In genomic region chr8:79096970-79097369, GRCm38 (mm10) we compare ENCODE assay signal across 20 mouse cellular contexts.
A peak's percentile ranks its signal among the peaks of the same experiment; 100 is the strongest.
DNase-seq lines count a peak whose midpoint lies in the region; ATAC-seq and TF ChIP-seq lines count a peak whose summit lies in the region.
"Had no signal": no experiment of that assay in that cellular context is flagged by ENCODE, and none has a peak within 500 bp of the region (broad histone marks: within the 10 kb centered on the region; RNA-seq: fewer than 3 reads in every experiment).

No protein-coding gene starts in this region.

- no peak for TF ChIP-seq EP300 in stomach, postnatal 0 days (optimal IDR thresholded peaks at IDR 0.05)

- no peaks in the 10 kb centered on the region for H3K36me3 ChIP-seq in liver, embryonic 16.5 days (ENCODE audit: control insufficient read depth, insufficient read depth)
- no peaks in the 10 kb centered on the region for H3K36me3 ChIP-seq in stomach, postnatal 0 days (ENCODE audit: control insufficient read depth, insufficient read depth, low read length)

- no peak overlapping the region for H3K9ac ChIP-seq in liver, embryonic 16.5 days (ENCODE audit: low read depth, low read length)
- H3K9ac ChIP-seq in stomach, postnatal 0 days (ENCODE audit: low read length) = no peak overlapping the region
- H3K9ac ChIP-seq: embryonic facial prominence, embryonic 15.5 days; forebrain, postnatal 0 days had no signal

- WGBS in liver, embryonic 16.5 days (ENCODE audit: insufficient replicate concordance) = 54% methylated on average over 11 of the region's 11 CpGs
- WGBS in stomach, postnatal 0 days = 41% methylated on average over 11 of the region's 11 CpGs

- no peaks in the 10 kb centered on the region for H3K27me3 ChIP-seq in liver, embryonic 16.5 days (ENCODE audit: control insufficient read depth, insufficient read depth, low read depth, low read length)
- no peaks in the 10 kb centered on the region for H3K27me3 ChIP-seq in stomach, postnatal 0 days (ENCODE audit: control insufficient read depth, insufficient read depth, low read length)
- H3K27me3 ChIP-seq: embryonic facial prominence, embryonic 15.5 days had no signal

- no peak overlapping the region for H3K27ac ChIP-seq in liver, embryonic 16.5 days (ENCODE audit: low read length)
- H3K27ac ChIP-seq in stomach, postnatal 0 days (replicated peaks) = no peak overlapping the region
- H3K27ac ChIP-seq: embryonic facial prominence, embryonic 15.5 days; limb, embryonic 10.5 days had no signal

- peak; percentile 88 for DNase-seq in heart, adult 11 months
- DNase-seq in heart, adult 18-20 months = no peak
- DNase-seq in liver = no peak
- DNase-seq in fibroblast of lung, adult 2 months (ENCODE audit: low read depth) = peak; percentile 63
- peak; percentile 44 for DNase-seq in stomach, postnatal 0 days (ENCODE audit: low spot score)
- no peak for DNase-seq in spleen, postnatal 4 days (ENCODE audit: low spot score in 2 of 2)
- no peak for DNase-seq in urinary bladder, postnatal 14 days (ENCODE audit: low spot score)
- DNase-seq: B cell, adult 2 months; cerebellum, adult 11 months; forebrain, postnatal 0 days; kidney, postnatal 36 days; midbrain, embryonic 14.5 days; right cerebral cortex, postnatal 4 days; thymus, postnatal 14 days had no signal

- H3K9me3 ChIP-seq in liver, embryonic 16.5 days (replicated peaks; ENCODE audit: control insufficient read depth, low read length) = no peaks in the 10 kb centered on the region
- no peaks in the 10 kb centered on the region for H3K9me3 ChIP-seq in stomach, postnatal 0 days (ENCODE audit: control insufficient read depth, low read length)
- H3K9me3 ChIP-seq: embryonic facial prominence, embryonic 15.5 days; G1E; limb, embryonic 10.5 days had no signal

- H3K4me2 ChIP-seq in liver, embryonic 16.5 days (ENCODE audit: low read depth, low read length) = no peak overlapping the region
- H3K4me2 ChIP-seq in stomach, postnatal 0 days (replicated peaks; ENCODE audit: low read depth) = no peak overlapping the region
- H3K4me2 ChIP-seq: embryonic facial prominence, embryonic 15.5 days had no signal

- no peak for TF ChIP-seq CTCF in stomach, postnatal 0 days (IDR thresholded peaks at IDR 0.05; ENCODE audit: low read depth)

- H3K4me1 ChIP-seq in liver, embryonic 16.5 days (ENCODE audit: control insufficient read depth, low read depth, low read length) = no peaks in the 10 kb centered on the region
- H3K4me1 ChIP-seq in stomach, postnatal 0 days (replicated peaks; ENCODE audit: control insufficient read depth, insufficient read depth) = no peaks in the 10 kb centered on the region
- H3K4me1 ChIP-seq: embryonic facial prominence, embryonic 15.5 days; limb, embryonic 10.5 days had no signal

- H3K4me3 ChIP-seq in liver, embryonic 16.5 days (ENCODE audit: low read depth, low read length) = no peak overlapping the region
- no peak overlapping the region for H3K4me3 ChIP-seq in stomach, postnatal 0 days (ENCODE audit: low read depth, low read length)
- H3K4me3 ChIP-seq: embryonic facial prominence, embryonic 15.5 days; limb, embryonic 10.5 days had no signal

- ATAC-seq in liver, embryonic 16.5 days (ENCODE audit: low read depth) = peak; percentile 61; the same call in 1 of the 2 replicates
- peak; percentile 80 for ATAC-seq in stomach, postnatal 0 days (ENCODE audit: low FRiP score, low TSS enrichment)
- ATAC-seq: activated CD4-positive, CD25-positive, alpha-beta regulatory T cell, adult 4 months; forebrain, postnatal 0 days; intestine, postnatal 0 days had no signal

Comparison
In these comparisons a context has a peak if more than half of its experiments do, and no peak if none do; other contexts are left out.
1. DNase-seq: peak in heart, adult 11 months (single experiment), fibroblast of lung, adult 2 months (single experiment) and stomach, postnatal 0 days (single experiment); none in heart, adult 18-20 months (0 of 2), liver (single experiment), spleen, postnatal 4 days (0 of 2) and urinary bladder, postnatal 14 days (single experiment).